Mouse (Mus musculus) kidney, adult 2 months (tissue): ENCODE measurements around the gene Efcab8.

Source experiments
- CTCF ChIP-seq: fragments of 200-500 bp; conservative IDR thresholded peaks from 2 replicates; pipeline ENCODE4 v1.5.1; 2011; ENCODE audit warnings: low read depth, mild to moderate bottlenecking, control low read depth, low read length, moderate library complexity, mixed read lengths; ENCODE audit not compliant: insufficient read depth, insufficient read length
- POLR2A ChIP-seq: fragments of 200-500 bp; IDR thresholded peaks from one replicate; pipeline ENCODE4 v1.6.1; 2011; ENCODE audit warnings: low read depth, low read length, control low read depth

DNA sequence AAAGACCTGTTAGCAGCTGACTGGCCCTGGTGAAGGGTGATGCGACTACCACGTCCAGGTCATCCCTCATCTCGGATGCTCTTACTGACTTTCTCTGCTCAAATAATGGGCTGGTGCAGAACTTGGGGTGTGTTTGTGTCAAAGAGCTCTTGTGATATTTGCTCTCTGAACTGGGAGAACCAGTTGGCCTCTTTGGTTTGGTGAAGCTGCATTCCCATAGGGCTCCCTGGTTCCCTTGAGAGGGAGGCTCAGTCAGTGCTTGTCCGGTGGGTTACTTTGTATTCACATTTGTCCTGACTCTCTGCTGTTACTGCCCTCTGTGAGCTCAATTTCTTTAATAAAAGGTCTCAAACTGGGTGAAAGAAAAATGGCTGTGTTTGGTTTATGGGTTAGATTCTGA is 6.8 kb upstream of the Efcab8 start:
- TF ChIP-seq CTCF, result no peak
- TF ChIP-seq POLR2A, result no peak
